Mouse (Mus musculus): ENCODE data around the gene Sertad2.

Sertad2 gene

GRCm38 (mm10) chr11:20544801-20545515 is 1.9 kb downstream of the Sertad2 start:
- CTCF ChIA-PET, result no interaction called here

- CTCF ChIA-PET, result no interaction called here
Measured at GRCm38 (mm10) chr11:20549481-20549880, 6.4 kb downstream of the Sertad2 start.

DNA sequence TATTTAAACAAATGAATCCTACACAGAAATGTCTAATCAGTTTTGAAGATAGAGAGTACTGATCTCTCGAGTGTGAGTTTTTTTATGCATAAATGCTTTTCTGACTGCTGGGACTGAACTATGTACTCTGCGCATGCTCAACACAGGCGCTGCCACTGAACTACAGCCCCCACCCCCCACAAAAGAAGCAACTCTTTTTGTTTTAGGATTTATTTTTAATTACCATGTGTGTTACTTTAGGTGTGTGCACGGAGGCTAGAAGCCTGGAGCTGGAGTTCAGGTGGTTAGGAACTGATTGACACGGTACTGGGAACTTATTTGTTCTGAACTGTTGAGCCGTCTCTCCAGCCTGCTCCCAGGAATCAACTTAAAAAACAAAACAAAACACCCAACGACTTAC is 7.1 kb downstream of the Sertad2 start:
- CTCF ChIA-PET, result no interaction called here

DNA sequence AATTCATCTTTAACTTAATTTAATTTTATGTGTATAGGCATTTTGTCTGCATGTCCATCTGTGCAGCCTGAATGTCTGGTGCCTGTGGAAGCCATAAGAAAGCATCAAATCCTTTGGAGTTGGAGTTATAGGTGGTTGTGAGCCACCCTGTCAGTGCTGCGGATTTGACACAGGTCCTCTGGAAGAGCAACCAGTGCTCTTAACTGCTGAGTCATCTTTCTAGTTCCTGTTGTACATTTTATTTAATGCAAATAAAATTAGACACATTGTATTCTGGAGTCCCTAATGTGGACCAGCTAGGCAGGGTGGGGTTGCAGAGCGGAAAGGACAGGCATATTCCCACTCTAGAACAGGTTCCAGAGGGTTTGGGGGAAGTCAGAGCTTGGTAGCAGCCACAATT is 9.0 kb downstream of the Sertad2 start:
- CTCF ChIA-PET, result interaction anchor here (0.6 kb wide), 2 partner anchors 73 to 189 kb away, joined by 3 read pairs; no protein-coding TSS in a partner anchor

DNA sequence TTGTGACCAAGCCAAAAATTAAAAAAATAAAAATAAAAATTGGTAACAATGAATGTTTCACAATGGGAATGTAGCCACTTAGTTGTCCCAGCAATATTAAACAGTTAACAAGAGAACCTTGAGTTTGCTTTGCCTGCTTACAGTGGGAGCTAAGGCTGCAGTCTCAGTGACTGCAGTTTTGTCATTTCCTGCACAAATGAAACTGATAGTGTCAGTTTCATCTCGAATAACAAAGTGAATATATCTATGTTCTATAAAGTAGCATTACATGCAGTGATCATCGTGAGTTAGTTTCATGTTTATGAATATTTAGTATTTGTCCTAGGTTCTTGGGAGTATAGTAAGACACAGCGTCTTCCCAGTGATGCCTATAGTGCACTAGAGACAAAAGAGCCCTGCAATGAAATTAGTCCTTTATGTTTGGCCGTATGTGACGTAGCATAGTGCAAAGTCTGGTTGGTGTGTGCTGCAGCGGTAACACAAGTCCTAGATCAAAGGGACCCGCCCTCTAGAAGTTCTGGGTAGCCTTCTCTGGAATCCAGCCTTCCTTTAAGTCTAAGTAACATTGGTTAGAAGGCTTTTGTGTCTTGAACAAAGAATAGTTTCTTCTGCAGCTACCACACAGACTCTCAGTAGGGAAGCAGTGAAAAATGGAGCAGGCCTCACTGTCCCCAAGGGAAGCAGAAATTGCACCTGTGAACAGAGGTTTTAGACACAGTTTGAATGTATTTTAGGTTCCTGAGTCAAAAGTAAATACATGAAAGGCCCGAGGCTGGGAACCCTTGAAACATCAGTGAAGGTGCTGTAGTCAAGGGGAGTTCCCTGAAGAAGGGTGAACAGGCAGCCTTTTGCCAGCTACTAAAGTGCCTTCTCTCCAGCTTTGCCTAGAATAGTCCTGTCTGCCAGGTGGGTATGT is 10.0 kb downstream of the Sertad2 start:
- CTCF ChIA-PET, result interaction anchor here (0.6 to 0.7 kb wide), 4 partner anchors 26 to 451 kb away, joined by 3 to 12 read pairs (median 3); no protein-coding TSS in a partner anchor

- CTCF ChIA-PET, result interaction anchor here (0.6 kb wide), 1 partner anchor 1159 kb away, joined by 10 read pairs; no protein-coding TSS in a partner anchor
Measured at GRCm38 (mm10) chr11:20555651-20556050, 12.6 kb downstream of the Sertad2 start.

DNA sequence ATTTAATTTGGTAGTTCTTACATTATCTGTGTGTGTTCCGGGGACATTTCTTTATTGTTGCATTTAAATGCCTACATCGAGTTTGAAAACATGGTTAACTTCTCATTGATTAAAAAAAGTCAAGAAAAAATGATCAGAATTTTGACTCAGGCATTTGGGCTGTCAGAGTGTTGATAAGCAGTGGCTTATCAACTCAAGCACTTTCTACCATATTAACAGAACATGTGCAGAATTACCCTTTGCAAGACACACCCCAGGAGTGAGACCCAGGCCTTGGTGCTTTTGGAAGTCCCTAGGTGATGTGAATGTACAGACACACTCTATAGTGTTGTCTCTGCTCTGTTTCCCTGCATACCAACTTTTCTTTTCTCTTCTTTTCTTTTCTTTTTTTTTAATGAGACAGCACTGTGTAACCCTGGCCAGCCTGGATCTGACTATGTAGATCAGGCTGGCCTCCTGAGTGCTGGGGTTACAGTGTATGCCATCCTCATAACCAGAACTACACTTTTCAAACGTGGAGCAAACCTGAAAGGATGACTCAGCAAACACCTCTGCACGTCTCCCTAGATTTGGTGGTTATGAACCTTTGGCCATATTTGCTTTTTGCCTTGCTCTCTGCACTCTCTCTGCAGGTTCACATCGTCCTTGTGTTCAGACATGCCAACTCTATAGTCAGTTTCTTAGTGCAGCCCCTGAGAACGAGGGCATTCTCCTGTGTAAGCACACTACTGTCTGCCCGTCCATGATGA is 13.3 kb downstream of the Sertad2 start:
- CTCF ChIA-PET, result interaction anchor here (0.6 kb wide), 1 partner anchor 1158 kb away, joined by 10 read pairs; no protein-coding TSS in a partner anchor

DNA sequence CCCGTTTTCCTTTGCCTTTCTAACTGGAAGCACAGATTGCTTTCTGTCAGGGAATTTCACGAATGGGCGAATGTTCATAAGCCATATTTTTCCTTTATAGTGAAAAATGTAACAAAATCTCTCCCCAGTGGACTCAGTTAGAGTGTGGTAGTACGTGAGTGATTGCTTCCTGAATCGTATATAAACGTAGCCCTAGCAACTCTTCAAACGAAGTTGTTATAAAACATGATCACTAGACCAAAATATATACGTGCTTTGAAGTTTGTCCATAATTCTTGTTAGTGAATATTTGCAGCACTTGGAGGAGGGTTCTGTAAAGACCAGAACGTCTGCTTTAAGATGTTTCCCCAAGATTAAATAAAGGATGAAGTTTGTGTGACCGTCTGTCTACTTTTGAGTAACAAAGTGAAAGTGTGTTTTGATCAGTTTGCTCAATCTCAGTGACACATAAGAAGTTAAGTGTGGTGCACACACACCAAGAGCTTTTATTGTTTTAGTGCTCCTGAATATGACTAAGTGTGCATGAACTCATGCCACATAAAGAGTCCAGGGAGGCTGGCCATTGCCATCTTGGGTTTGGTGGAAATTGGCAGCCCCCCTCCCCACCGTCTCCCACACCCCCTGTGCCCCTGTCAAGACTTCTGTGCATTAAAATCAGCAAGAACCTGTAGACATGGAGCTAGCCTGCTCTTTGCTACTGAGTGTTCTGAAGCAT is 16.3 kb downstream of the Sertad2 start:
- CTCF ChIA-PET, result no interaction called here

GRCm38 (mm10) chr11:20559951-20560642 is 17.0 kb downstream of the Sertad2 start:
- CTCF ChIA-PET, result no interaction called here

DNA sequence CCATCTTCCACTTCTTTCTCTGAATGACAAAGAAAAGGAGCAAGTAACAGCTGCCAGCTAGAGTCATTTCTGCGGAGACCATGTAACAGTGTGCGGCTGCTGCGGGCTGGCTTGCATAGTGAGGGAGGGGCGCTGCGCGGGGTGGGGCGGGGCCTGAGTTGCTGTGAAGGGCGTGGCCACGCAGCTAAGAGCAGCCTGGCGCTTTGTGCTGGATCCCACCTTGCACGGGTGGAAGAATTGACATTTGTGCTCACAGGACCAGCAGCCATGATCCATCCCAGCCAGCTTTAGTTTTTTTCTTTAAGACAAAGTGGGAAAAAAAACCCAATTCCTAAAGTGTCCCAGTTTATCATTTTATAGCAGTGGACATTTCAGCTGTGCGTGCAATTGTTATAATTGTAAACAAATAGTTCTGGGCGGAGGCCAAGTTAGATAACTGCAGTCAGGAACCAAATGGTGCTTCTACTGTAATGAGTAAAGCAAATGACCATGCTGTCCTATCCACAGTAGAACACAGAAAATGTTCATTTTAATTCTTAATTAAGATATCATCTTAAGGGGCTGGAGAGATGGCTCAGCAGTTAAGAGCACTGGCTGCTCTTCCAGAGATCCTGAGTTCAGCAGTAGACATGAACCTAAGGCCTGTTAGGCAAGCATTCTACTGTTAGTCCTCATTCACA is 18.4 kb downstream of the Sertad2 start:
- CTCF ChIA-PET, result no interaction called here

DNA sequence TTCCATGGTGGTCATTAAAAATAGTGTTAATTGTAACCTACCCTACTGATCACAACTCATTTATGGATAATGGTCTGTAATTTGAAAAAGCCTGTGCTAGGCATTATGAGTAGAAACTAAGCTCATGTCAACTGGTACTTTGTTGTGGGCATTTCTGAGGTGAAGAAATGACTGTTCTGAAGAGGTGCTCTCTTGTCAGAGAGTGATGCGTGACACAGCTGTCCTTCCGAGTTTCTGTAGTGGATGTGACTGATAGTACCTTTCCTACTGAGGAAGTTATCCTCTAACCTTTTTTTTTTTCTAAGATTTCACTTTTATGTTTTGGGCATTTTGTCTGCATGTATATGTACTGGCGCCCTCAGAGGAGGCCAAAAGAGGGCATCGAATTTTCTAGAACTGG is 22.0 kb downstream of the Sertad2 start:
- CTCF ChIA-PET, result no interaction called here

GRCm38 (mm10) chr11:20571702-20572413 is 28.8 kb downstream of the Sertad2 start:
- CTCF ChIA-PET, result interaction anchor here (0.7 kb wide), 1 partner anchor 49 kb away, joined by 19 read pairs; no protein-coding TSS in a partner anchor

DNA sequence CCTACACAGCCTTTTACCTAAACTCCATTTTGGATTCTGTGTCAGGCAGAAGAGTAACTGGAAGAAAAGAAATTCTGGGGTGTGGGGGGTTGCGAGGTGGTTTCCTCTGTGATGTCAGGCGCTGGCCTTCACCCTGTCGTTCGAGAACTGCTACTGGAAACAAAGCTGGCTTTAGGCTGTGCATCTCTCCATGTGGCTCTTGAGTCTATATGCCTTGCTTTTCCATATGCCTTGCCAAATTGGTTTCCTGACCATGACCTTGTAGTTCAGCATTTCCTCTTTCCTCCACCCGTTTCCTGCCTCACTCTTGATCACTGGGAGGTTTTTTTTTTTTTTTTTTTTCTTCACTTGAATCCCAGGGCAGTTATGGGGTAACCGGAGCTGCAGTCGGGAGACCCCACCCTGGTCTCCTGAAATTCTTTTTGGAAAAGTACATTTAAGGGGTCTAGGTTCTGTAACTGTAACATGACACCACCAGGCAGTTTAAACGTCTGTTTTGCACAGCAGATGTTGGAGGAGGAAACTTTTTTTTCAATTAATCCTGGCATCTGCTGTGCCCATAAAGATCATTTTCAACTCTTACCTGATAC is 33.1 kb downstream of the Sertad2 start:
- CTCF ChIA-PET, result interaction anchor here (0.6 kb wide), 1 partner anchor 33 kb away, joined by 6 read pairs; no protein-coding TSS in a partner anchor

- CTCF ChIA-PET, result no interaction called here
Measured at GRCm38 (mm10) chr11:20582758-20583157, 39.7 kb downstream of the Sertad2 start.

- CTCF ChIA-PET, result no interaction called here
Measured at GRCm38 (mm10) chr11:20585297-20585696, 42.2 kb downstream of the Sertad2 start.

GRCm38 (mm10) chr11:20586180-20586579 is 43.1 kb downstream of the Sertad2 start:
- CTCF ChIA-PET, result no interaction called here

- CTCF ChIA-PET, result no interaction called here
Measured at GRCm38 (mm10) chr11:20589393-20589792, 46.3 kb downstream of the Sertad2 start.

DNA sequence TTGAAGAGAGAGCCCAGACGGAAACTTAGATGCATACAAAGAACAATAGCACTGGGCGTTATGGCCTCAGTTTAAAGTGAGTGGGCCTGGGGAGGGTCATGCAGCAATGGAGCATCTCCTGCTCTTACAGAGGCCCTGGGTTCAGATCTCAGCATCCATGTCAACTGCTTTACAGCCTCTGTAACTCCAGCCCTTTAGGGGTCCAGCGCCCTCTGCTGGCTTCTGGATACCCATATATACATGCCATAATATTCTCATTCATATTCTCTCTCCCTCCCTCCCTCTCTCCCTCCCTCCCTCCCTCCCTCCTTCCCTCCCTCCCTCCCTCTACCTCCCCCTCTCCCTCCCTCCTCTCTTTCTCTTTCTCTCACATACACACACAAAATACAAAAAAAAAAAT is 49.0 kb downstream of the Sertad2 start:
- CTCF ChIA-PET, result no interaction called here

Measured in spleen, embryonic (tissue).